Mouse (Mus musculus): ENCODE data around the gene Drap1.

Drap1 gene
- long read RNA-seq, experiment 1, transcript Drap1-201 (7 exons, 992 nt): major isoform, 44 of 59 reads
- long read RNA-seq, experiment 1, partial matches to known transcripts: 4 of 59 reads
- long read RNA-seq, experiment 1, other reads (novel, unspliced or antisense): 4 of 59 reads
- long read RNA-seq, experiment 2, transcript Drap1-201 (7 exons, 992 nt): major isoform, 57 of 74 reads
- long read RNA-seq, experiment 2, partial matches to known transcripts: 2 of 74 reads
- long read RNA-seq, experiment 2, other reads (novel, unspliced or antisense): 6 of 74 reads

GRCm38 (mm10) chr19:5424782-5425741 is at the start of gene Drap1, which contains the start of gene AI837181:
Gene Drap1 (minus strand): TSS chr19:5424979.
Gene AI837181 (plus strand): TSS chr19:5425144.
- intact Hi-C loops (cut with DNase I): loop anchor here (5.0 kb wide), 1 partner anchor 38 kb away; the partner anchor contains the start of gene Sart1

GRCm38 (mm10) chr19:5473720-5474119 is 48.9 kb upstream of the Drap1 start, which contains the start of gene Efemp2:
Gene Efemp2 (plus strand): TSS chr19:5473954.
- intact Hi-C loops (cut with DNase I): no loop called here

GRCm38 (mm10) chr19:5472857-5473256 is 48.1 kb upstream of the Drap1 start:
- intact Hi-C loops (cut with DNase I): no loop called here

- intact Hi-C loops (cut with DNase I): no loop called here
Measured at GRCm38 (mm10) chr19:5471846-5472245, 47.1 kb upstream of the Drap1 start.

- intact Hi-C loops (cut with DNase I): no loop called here
Measured at GRCm38 (mm10) chr19:5468374-5468773, 43.6 kb upstream of the Drap1 start, which contains the start of gene Ctsw. Gene Ctsw (minus strand): TSS chr19:5468507.

GRCm38 (mm10) chr19:5466916-5467500 is 42.2 kb upstream of the Drap1 start:
- intact Hi-C loops (cut with DNase I): no loop called here

- intact Hi-C loops (cut with DNase I): no loop called here
Measured at GRCm38 (mm10) chr19:5465037-5465436, 40.3 kb upstream of the Drap1 start.

GRCm38 (mm10) chr19:5463791-5464562 is 39.2 kb upstream of the Drap1 start:
- intact Hi-C loops (cut with DNase I): no loop called here

- intact Hi-C loops (cut with DNase I): no loop called here
Measured at GRCm38 (mm10) chr19:5463212-5463611, 38.4 kb upstream of the Drap1 start.

- intact Hi-C loops (cut with DNase I): no loop called here
Measured at GRCm38 (mm10) chr19:5461411-5461810, 36.6 kb upstream of the Drap1 start.

- intact Hi-C loops (cut with DNase I): no loop called here
Measured at GRCm38 (mm10) chr19:5460465-5460911, 35.7 kb upstream of the Drap1 start, which contains the start of gene Fibp. Gene Fibp (plus strand): TSS chr19:5460615.

- intact Hi-C loops (cut with DNase I): no loop called here
Measured at GRCm38 (mm10) chr19:5459896-5460295, 35.1 kb upstream of the Drap1 start.

- intact Hi-C loops (cut with DNase I): no loop called here
Measured at GRCm38 (mm10) chr19:5459019-5459418, 34.2 kb upstream of the Drap1 start.

GRCm38 (mm10) chr19:5457746-5458442 is 33.1 kb upstream of the Drap1 start, which contains the start of gene Ccdc85b:
Gene Ccdc85b (minus strand): TSS chr19:5457894.
- intact Hi-C loops (cut with DNase I): no loop called here

GRCm38 (mm10) chr19:5456922-5457745 is 32.4 kb upstream of the Drap1 start:
- intact Hi-C loops (cut with DNase I): no loop called here

GRCm38 (mm10) chr19:5456241-5456921 is 31.6 kb upstream of the Drap1 start:
- intact Hi-C loops (cut with DNase I): no loop called here

GRCm38 (mm10) chr19:5455568-5455967 is 30.8 kb upstream of the Drap1 start:
- intact Hi-C loops (cut with DNase I): no loop called here

- intact Hi-C loops (cut with DNase I): no loop called here
Measured at GRCm38 (mm10) chr19:5455037-5455436, 30.3 kb upstream of the Drap1 start.

Data from adrenal gland (tissue).